Mouse (Mus musculus) natural killer cell, adult 2 months (primary cell): ENCODE data around the gene Ube4a.
A peak's percentile ranks its signal among the peaks of the same experiment; 100 is the strongest.

ENCODE experiments used
- DNase-seq, 2 experiments: peaks; one replicate each; pipeline ENCODE4 v3.0.0; 2022; ENCODE audit warnings: low spot score in 2 of 2

Ube4a gene

GRCm38 (mm10) chr9:44965126-44965832, at the start of gene Ube4a:
Ube4a (minus strand) TSS chr9:44965600.
- DNase-seq, result peak; percentile 99 to 100

- DNase-seq, result peak in 1 of 2 experiments; percentile 10
Observed at GRCm38 (mm10) chr9:45014879-45015278, 49.5 kb upstream of the Ube4a start.

- DNase-seq, result no peak
Observed at GRCm38 (mm10) chr9:45011291-45011690, 45.9 kb upstream of the Ube4a start.

- DNase-seq, result no peak
Observed at GRCm38 (mm10) chr9:45010461-45010860, 45.1 kb upstream of the Ube4a start.

- no peak for DNase-seq
Observed at GRCm38 (mm10) chr9:45009180-45010078, 44.0 kb upstream of the Ube4a start, which contains the start of gene Cd3e. Cd3e (minus strand) TSS chr9:45009627.

- no peak for DNase-seq
Observed at GRCm38 (mm10) chr9:45008342-45008741, 42.9 kb upstream of the Ube4a start.

- DNase-seq, result no peak
Observed at GRCm38 (mm10) chr9:45007404-45007803, 42.0 kb upstream of the Ube4a start.

- DNase-seq, result no peak
Observed at GRCm38 (mm10) chr9:45000249-45000648, 34.8 kb upstream of the Ube4a start.

GRCm38 (mm10) chr9:44999776-45000175, 34.4 kb upstream of the Ube4a start:
- no peak for DNase-seq

GRCm38 (mm10) chr9:44999171-44999570, 33.8 kb upstream of the Ube4a start:
- no peak for DNase-seq

- DNase-seq, result peak; percentile 21 to 38
Observed at GRCm38 (mm10) chr9:44998138-44998537, 32.7 kb upstream of the Ube4a start.

- no peak for DNase-seq
Observed at GRCm38 (mm10) chr9:44996590-44996989, 31.2 kb upstream of the Ube4a start.

GRCm38 (mm10) chr9:44994962-44995361, 29.6 kb upstream of the Ube4a start:
- no peak for DNase-seq

GRCm38 (mm10) chr9:44993268-44993667, 27.9 kb upstream of the Ube4a start:
- DNase-seq, result no peak

GRCm38 (mm10) chr9:44992271-44992670, 26.9 kb upstream of the Ube4a start:
- no peak for DNase-seq

GRCm38 (mm10) chr9:44991821-44992220, 26.4 kb upstream of the Ube4a start:
- DNase-seq, result no peak

- DNase-seq, result no peak
Observed at GRCm38 (mm10) chr9:44986976-44987375, 21.6 kb upstream of the Ube4a start.

GRCm38 (mm10) chr9:44986242-44986781, 20.9 kb upstream of the Ube4a start:
- DNase-seq, result peak; percentile 90 to 95

GRCm38 (mm10) chr9:44985721-44986161, 20.3 kb upstream of the Ube4a start:
- DNase-seq, result peak; percentile 33 to 49

- DNase-seq, result no peak
Observed at GRCm38 (mm10) chr9:44983001-44983400, 17.6 kb upstream of the Ube4a start.

GRCm38 (mm10) chr9:44982531-44982930, 17.1 kb upstream of the Ube4a start:
- no peak for DNase-seq

GRCm38 (mm10) chr9:44982081-44982480, 16.7 kb upstream of the Ube4a start:
- no peak for DNase-seq
